Mouse (Mus musculus) heart, embryonic 14.5 days (tissue): ENCODE results near the gene Fbf1. TPM values are rescaled to one million over a fixed set of nuclear protein-coding genes. Genes with fewer than 3 reads are reported as not detected.
"Not testable (repeated sequence)": the region's sequence is repeated elsewhere in the genome, so short reads cannot be mapped to it uniquely, and the experiment has no call there.

Experiments
- ATAC-seq: fragments of 200-750 bp; cut with Nextera tagmentation; 2 replicates; pipeline ENCODE4 v1.8.0; 2017; ENCODE audit warnings: low read depth, moderate TSS enrichment; ENCODE audit not compliant: insufficient number of reproducible peaks, insufficient read depth, low FRiP score
- H3K27ac ChIP-seq, 2 experiments: fragments of 200-500 bp in 1 of 2; fragments of 300-500 bp in 1 of 2; sonication (generic) in 1 of 2; replicated peaks in 1 of 2; 2 replicates each; pipeline ENCODE4 v1.5.1; 2012 to 2014; ENCODE audit warnings: low read depth in 2 of 2, low read length in 2 of 2, control low read depth in 1 of 2, mild to moderate bottlenecking in 1 of 2, mixed read lengths in 1 of 2; ENCODE audit not compliant: control insufficient read depth in 1 of 2, insufficient read depth in 1 of 2
- H3K27me3 ChIP-seq: fragments of 300-500 bp; sonication (generic); 2 replicates; pipeline ENCODE4 v1.6.1; 2014; ENCODE audit warnings: mild to moderate bottlenecking, low read length, control low read depth; ENCODE audit not compliant: control insufficient read depth, insufficient read depth
- H3K36me3 ChIP-seq: fragments of 300-500 bp; sonication (generic); 2 replicates; pipeline ENCODE4 v1.6.1; 2014; ENCODE audit warnings: mild to moderate bottlenecking, control low read depth, low read length, mixed read lengths; ENCODE audit not compliant: control insufficient read depth, insufficient read depth
- H3K4me1 ChIP-seq, 2 experiments: fragments of 200-500 bp in 1 of 2; fragments of 300-500 bp in 1 of 2; sonication (generic) in 1 of 2; 2 replicates each; pipeline ENCODE4 v1.6.1; 2012 to 2014; ENCODE audit warnings: low read length in 2 of 2, control low read depth in 1 of 2, mixed read lengths in 1 of 2; ENCODE audit not compliant: control insufficient read depth in 2 of 2, insufficient read depth in 2 of 2
- H3K4me2 ChIP-seq: fragments of 300-500 bp; sonication (generic); 2 replicates; pipeline ENCODE4 v1.6.1; 2014; ENCODE audit warnings: mild to moderate bottlenecking, low read length
- H3K4me3 ChIP-seq, 2 experiments: fragments of 200-500 bp in 1 of 2; fragments of 300-500 bp in 1 of 2; sonication (generic) in 1 of 2; 2 replicates each; pipeline ENCODE4 v1.5.1; 2012 to 2014; ENCODE audit warnings: low read length in 2 of 2, mild to moderate bottlenecking in 2 of 2, control low read depth in 1 of 2, low read depth in 1 of 2, moderate library complexity in 1 of 2; ENCODE audit not compliant: control insufficient read depth in 1 of 2, insufficient read depth in 1 of 2
- H3K9ac ChIP-seq: fragments of 300-500 bp; sonication (generic); 2 replicates; pipeline ENCODE4 v1.6.1; 2014; ENCODE audit warnings: mild to moderate bottlenecking, low read length
- H3K9me3 ChIP-seq: fragments of 300-500 bp; sonication (generic); 2 replicates; pipeline ENCODE4 v1.6.1; 2016; ENCODE audit warnings: low read length, control low read depth; ENCODE audit not compliant: control insufficient read depth
- WGBS: fragments of 180-500 bp; shearing (Covaris S2); extraction: QIAGEN DNeasy Blood & Tissue Kit; methylation state at CpG from one replicate; pipeline ENCODE4 v1.1.7; 2014; 5-methylcytosine and 5-hydroxymethylcytosine counted together
- polyA plus RNA-seq: library from polyadenylated mRNA; unstranded; fragments of >200 nt; fragmentation: Nextera tagmentation; extraction: Ambion mirVana; gene quantifications from 2 replicates; pipeline ENCODE4 v1.2.1, GENCODE M21; 2014

Fbf1 gene
- polyA plus RNA-seq, 1 experiment from 2014 or later, result 14.9 TPM

DNA sequence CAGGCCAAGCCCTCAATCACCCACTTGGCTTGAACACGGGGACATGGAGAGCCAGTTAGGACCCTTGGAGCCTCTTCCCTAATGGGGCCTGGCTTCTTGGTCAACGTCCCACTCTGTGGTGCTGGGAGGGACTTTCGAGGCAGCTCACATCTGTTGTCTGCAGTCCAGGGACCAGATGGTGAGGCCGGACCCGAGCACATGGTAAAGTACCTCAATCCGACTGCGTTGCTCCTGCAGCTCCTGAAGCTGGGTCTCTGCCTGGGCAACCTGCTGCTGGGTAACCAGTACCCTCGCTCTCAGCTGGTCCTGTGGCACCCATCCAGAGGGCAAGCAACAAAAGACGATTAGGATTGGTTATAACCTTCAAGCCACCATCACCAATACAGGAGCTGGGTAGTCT, 40.0 kb downstream of the Fbf1 start:
- WGBS, result 78% methylated on average over 9 of the region's 9 CpGs

DNA sequence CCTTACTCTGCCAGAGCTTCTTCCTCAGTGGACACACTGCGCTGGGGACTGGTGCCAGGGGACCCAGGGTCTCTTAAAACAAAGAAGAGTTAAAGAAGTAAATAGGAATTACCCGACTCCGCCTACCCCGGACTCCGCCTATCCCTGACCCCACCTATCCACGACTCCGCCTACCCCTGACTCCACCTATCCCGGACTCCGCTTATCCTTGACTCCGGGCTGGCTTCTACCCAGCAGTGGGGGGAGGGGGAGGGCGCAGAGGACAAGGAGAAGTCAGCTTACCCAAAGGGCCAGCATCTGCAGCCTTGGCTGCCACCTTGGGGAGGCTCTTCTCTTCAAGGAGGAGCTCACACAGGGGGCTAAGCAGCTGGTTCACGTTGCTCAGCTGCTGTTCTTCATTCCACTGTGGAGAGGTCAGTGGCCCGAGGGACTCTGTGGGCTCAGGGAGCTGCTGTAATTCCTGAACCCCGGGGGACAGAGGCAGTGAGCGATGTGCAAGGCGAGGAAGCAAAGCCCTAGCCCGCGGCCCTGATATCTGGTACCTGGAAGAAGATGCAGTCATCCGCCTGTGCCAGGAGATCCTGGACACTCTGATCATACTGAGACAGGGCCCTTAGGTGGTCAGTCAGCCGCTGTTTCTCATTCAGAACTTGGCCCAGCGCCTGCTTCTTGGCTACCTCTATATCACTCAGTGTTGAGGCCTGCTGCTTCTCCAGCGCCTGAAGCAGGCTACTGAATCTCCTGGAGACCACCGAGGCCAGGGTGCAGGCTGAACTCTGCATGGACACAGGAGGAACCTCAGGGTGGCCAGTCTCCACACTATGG, 40.6 kb downstream of the Fbf1 start, which contains the start of gene Trim47:
Trim47 (minus strand) TSS at position 55 of the 825 bp plus-strand sequence.
- 0 out of 4 replicates have a peak within 1 kb of the TSS, but pooled peaks have one; percentile 2 to 37 for H3K27ac ChIP-seq
- 28% methylated on average over 23 of the region's 23 CpGs for WGBS
- H3K9me3 ChIP-seq, result peaks cover 4% of the 10 kb centered on the region; the same call in 1 of the 2 replicates
- H3K4me3 ChIP-seq, result no peak within 1 kb of the TSS
- H3K36me3 ChIP-seq, result peaks cover 52% of the 10 kb centered on the region
- no peak for ATAC-seq
- peak within 1 kb of the TSS; percentile 49 for H3K9ac ChIP-seq
- H3K4me1 ChIP-seq, result peaks cover 17 to 31% of the 10 kb centered on the region in 2 experiments
- H3K27me3 ChIP-seq, result no peaks in the 10 kb centered on the region
- peak within 1 kb of the TSS; percentile 33 for H3K4me2 ChIP-seq

More for the DNA sequence above, 40.0 kb downstream of the Fbf1 start:
- Histone ChIP-seq H3K27me3 (no peaks in the 10 kb centered on the region), H3K36me3 (peaks cover 52% of the 10 kb centered on the region), H3K27ac (0 out of 4 replicates have a peak overlapping the region, but pooled peaks of 1 of the 2 experiments have one; percentile 2), H3K9ac (peak overlapping the region; percentile 49; the same call in 1 of the 2 replicates), H3K9me3 (peaks cover 4% of the 10 kb centered on the region; the same call in 1 of the 2 replicates), H3K4me2 (no peak overlapping the region), H3K4me1 (peaks cover 17 to 31% of the 10 kb centered on the region in 2 experiments), H3K4me3 (no peak overlapping the region)
- ATAC-seq, result no peak

DNA sequence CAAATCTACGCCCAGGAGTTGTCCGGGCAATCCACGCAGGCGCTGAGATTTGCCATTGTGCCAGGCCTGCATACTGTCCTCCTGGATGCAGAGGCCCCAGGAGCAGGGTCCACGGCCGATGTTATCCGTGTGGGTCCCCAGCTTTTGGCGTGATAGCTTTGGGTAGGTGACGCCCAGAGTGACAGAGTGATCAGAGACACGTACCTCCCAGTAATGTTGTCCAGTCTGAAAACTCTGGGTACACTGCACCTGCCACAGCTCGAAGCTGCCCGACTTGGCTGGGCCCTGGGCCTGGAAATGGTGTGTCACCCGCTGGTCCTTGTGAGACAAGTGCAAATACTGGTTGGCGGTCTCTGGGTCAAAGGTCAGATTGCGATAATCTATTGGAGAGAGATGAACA, 41.7 kb downstream of the Fbf1 start:
- ATAC-seq, result no peak
- WGBS, result 94% methylated on average over 15 of the region's 15 CpGs
- no peak overlapping the region for H3K9ac ChIP-seq
- no peak overlapping the region for H3K4me3 ChIP-seq
- H3K4me1 ChIP-seq, result peaks cover 14 to 27% of the 10 kb centered on the region in 2 experiments
- H3K27ac ChIP-seq, result no peak overlapping the region
- H3K4me2 ChIP-seq, result no peak overlapping the region
- H3K36me3 ChIP-seq, result peaks cover 44% of the 10 kb centered on the region
- peaks cover 4% of the 10 kb centered on the region; the same call in 1 of the 2 replicates for H3K9me3 ChIP-seq
- no peaks in the 10 kb centered on the region for H3K27me3 ChIP-seq

DNA sequence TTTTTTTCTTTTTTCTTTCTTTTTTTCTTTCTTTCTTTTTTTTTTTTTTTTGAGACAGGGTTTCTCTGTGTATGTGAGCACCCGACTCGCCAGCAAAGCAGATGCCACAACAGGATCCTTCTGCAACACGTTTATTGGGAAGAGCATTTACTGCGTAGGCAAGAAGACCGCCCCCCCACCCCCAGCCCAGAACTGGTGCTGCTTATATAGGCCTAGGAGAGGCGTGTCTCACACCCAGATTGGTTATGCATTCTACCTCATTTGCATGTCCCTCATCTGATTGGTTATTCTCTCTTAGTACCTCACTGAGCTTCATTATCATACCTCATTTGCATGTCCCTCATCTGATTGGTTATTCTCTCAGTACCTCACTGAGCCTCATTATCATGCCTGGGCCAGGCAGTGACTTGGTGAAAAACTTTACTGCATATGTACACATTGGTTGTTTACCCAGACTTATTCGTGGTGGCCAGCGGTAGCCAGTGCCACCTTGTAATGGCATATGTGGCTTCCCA, 46.2 kb downstream of the Fbf1 start:
- not testable (repeated sequence) for ATAC-seq, H3K4me3 ChIP-seq

DNA sequence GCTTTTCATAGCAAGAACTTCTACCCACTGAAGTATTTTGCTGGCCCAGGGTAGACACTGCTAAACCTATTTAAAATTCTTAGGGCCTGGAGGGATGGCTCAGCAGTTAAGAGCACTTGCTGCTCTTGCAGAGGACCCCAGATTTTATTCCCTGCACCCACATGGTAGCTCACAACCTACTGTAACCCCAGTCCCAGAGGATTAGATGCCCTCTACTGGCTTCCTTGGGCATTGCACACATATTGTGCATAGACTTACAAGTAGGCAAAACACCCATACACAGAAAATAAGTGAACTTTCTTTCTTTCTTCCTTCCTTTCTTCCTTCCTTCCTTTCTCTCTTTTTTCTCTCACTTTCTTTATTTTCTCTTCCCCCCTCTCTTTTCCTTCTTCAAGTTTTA, 50.1 kb downstream of the Fbf1 start:
- H3K4me2 ChIP-seq, result no peak overlapping the region
- no peaks in the 10 kb centered on the region for H3K4me1 ChIP-seq
- no peak for ATAC-seq
- H3K9me3 ChIP-seq, result no peaks in the 10 kb centered on the region
- H3K27me3 ChIP-seq, result no peaks in the 10 kb centered on the region
- H3K9ac ChIP-seq, result no peak overlapping the region
- peaks cover 7% of the 10 kb centered on the region for H3K36me3 ChIP-seq
- no peak overlapping the region for H3K4me3 ChIP-seq
- no peak overlapping the region for H3K27ac ChIP-seq

More for the DNA sequence above, 46.2 kb downstream of the Fbf1 start:
- H3K9me3 ChIP-seq, H3K27me3 ChIP-seq, H3K27ac ChIP-seq, H3K4me2 ChIP-seq, H3K9ac ChIP-seq, H3K4me1 ChIP-seq: not testable (repeated sequence)
- 94% methylated on average over 8 of the region's 8 CpGs for WGBS
- H3K36me3 ChIP-seq, result peaks cover 39% of the 10 kb centered on the region

DNA sequence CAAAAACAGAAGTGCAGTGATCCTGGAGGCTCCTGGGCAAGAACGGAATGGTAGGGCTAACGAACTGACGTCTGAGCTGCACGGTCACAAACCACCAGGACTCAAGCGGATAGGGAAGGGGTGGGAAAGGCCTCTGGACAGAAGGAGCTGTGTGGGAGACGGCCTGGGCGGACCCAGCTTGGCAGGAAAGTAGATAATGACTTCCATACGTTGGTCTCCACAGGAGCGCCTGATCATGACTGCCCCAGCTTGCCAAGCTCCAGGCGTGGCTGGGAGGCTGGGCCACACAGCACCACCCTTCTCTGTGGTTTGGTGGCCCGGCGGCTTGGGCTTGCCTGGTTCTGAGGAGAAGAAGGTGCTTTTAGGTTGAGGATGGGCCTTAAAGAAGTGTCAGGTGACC, 50.7 kb downstream of the Fbf1 start:
- no peaks in the 10 kb centered on the region for H3K27me3 ChIP-seq
- H3K9ac ChIP-seq, result no peak overlapping the region
- WGBS, result 65% methylated on average over 12 of the region's 12 CpGs
- H3K36me3 ChIP-seq, result 0 out of 2 replicates have a peak, but pooled peaks cover under 1% of the 10 kb centered on the region
- no peak overlapping the region for H3K4me2 ChIP-seq
- H3K9me3 ChIP-seq, result no peaks in the 10 kb centered on the region
- H3K27ac ChIP-seq, result peak overlapping the region in 1 of 2 experiments; percentile 33; a peak in 2 of 4 replicates
- peak; percentile 60; the same call in 1 of the 2 replicates for ATAC-seq
- H3K4me1 ChIP-seq, result no peaks in the 10 kb centered on the region
- H3K4me3 ChIP-seq, result no peak overlapping the region

DNA sequence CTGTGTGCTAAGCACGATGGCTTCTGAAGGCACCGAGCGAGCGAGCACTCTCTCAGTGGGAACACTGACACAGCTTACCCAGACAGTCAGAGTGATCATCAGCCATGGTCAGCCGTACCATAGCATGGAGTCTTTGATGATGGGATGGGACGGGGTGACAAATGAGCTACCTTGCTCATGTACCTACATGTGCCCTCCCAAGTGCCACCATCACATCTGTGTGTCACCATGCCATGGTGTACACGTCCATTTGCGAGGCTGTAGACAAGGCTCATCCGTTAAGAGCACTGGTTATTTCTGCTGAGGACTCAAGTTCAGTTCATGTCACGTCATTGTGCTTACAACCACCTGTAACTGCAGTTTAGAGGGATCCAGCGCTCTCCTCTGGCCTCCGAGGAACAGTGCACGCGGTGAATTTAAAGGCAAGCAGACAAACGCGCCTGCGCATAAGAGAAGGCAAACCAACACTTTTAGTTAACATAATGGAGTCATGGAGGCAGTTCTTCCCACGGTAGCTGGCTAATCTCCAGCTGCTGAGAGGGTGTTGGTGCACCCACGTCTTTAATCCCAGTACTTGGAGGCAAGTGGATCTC, 56.3 kb downstream of the Fbf1 start:
- Histone ChIP-seq H3K9me3 (no peaks in the 10 kb centered on the region), H3K4me3 (no peak overlapping the region), H3K4me2 (no peak overlapping the region), H3K27ac (no peak overlapping the region), H3K4me1 (peaks cover 21 to 25% of the 10 kb centered on the region in 2 experiments), H3K36me3 (peaks cover 14% of the 10 kb centered on the region; the same call in 1 of the 2 replicates), H3K27me3 (no peaks in the 10 kb centered on the region), H3K9ac (no peak overlapping the region)
- no peak for ATAC-seq
- 83% methylated on average over 19 of the region's 19 CpGs for WGBS
